Mouse (Mus musculus) megakaryocyte-erythroid progenitor cell, adult 5-6 weeks (primary cell): ENCODE results near the gene Tmod2. TPM values are rescaled to one million over a fixed set of nuclear protein-coding genes. Genes with fewer than 3 reads are reported as not detected.
"Not testable (repeated sequence)": the region's sequence is repeated elsewhere in the genome, so short reads cannot be mapped to it uniquely, and the experiment has no call there.

Source experiments
- ATAC-seq: replicated peaks from 2 replicates; pipeline ENCODE4 v1.8.0; 2016; ENCODE audit warnings: mild to moderate bottlenecking, inconsistent platforms; ENCODE audit not compliant: severe bottlenecking, poor library complexity, low FRiP score, low TSS enrichment
- total RNA-seq, 2 experiments: library from RNA; stranded (forward) in 1 of 2; stranded (reverse) in 1 of 2; fragments of 200-1000, 215-1000 nt in 1 of 2; fragments of >200 nt in 1 of 2; fragmentation: Nextera tagmentation in 1 of 2; gene quantifications; 2 replicates each; pipeline ENCODE4 v1.2.3; 2014 to 2017

The Tmod2 gene
- total RNA-seq, 2 experiments from 2014 or later, result not detected

DNA sequence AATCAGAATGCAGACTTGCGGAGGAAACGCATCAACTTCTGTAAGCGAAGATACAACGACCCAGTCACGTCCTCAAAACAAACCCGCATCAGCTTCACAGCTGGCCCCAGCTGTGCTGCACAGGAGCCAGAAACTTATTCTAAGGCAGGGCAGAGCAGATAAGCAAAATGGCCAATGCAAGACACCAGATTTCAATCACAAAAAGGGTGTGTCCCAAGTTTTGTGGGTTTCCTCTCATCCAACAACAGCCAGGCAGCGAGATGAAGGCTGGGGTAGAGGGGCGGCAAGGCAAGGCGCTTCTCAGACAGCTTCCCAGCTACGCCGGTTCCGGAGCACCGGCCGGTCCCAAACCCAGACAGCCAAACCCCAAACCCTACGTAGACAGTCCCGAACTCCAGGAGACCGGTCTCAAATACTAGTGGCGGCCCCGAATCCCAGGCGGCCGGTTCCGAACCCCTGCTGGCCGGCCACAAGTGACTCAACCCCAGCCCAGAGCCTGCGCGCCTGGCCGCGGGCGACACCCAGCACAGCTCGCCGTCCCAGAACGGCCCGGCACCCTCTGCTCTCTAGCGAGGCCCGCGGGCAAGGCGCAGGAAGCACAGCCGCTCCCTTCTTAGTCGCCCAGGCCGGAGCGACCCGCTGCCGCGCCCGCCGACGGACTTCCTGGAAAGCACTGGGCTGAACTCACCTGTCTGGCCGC, 52.2 kb downstream of the Tmod2 start:
- peak; percentile 81 for ATAC-seq

- no peak for ATAC-seq
Observed at GRCm38 (mm10) chr9:75558360-75558759, 52.8 kb downstream of the Tmod2 start.

- ATAC-seq, result no peak
Observed at GRCm38 (mm10) chr9:75553719-75554118, 57.4 kb downstream of the Tmod2 start.

GRCm38 (mm10) chr9:75551342-75551741, 59.8 kb downstream of the Tmod2 start:
- ATAC-seq, result no peak

- no peak for ATAC-seq
Observed at GRCm38 (mm10) chr9:75549010-75549409, 62.1 kb downstream of the Tmod2 start.

GRCm38 (mm10) chr9:75546885-75547553, 64.1 kb downstream of the Tmod2 start:
- peak; percentile 89 for ATAC-seq

GRCm38 (mm10) chr9:75545514-75545913, 65.6 kb downstream of the Tmod2 start:
- peak; percentile 70 for ATAC-seq

DNA sequence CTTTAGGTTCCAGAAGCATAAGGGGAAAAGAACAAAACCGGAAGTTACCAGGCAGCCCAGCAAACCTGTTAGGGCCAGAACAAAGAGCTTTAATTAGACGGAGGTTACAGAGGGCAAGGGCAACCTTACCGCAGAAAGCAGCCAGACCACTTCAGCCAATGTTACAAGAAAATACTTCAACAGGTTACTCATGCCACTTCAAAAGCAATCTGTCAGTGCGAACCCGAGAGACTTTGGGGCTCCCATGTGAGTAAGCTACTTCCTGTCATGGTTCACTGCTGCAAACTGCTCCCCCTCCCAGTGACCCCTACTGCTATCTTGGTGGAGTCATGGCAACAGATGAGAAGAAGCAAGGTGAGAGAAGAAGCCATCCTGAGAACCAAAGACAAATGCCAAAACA, 69.6 kb downstream of the Tmod2 start:
- 0 out of 2 replicates have a peak, but pooled peaks have one; percentile 37 for ATAC-seq

DNA sequence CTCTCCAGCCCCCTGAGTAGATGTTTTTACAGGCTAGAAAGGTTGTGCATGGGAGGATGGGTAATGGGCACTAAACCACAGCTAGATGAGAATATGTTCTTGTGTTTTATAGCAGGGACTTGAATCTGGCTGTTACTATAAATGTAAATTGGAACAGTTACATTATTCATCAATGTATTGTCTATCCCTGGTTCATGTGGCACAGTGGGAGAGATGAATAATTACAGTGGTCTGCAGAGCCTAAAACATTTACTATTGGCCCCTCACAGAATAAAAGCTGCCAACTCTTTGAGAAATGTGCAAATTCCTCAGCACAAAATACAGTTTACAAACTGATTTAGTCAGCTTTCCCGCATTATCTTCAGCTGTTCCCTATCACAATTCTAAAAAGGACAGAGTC, 74.7 kb downstream of the Tmod2 start:
- no peak for ATAC-seq

GRCm38 (mm10) chr9:75534431-75534962, 76.6 kb downstream of the Tmod2 start:
- no peak for ATAC-seq

DNA sequence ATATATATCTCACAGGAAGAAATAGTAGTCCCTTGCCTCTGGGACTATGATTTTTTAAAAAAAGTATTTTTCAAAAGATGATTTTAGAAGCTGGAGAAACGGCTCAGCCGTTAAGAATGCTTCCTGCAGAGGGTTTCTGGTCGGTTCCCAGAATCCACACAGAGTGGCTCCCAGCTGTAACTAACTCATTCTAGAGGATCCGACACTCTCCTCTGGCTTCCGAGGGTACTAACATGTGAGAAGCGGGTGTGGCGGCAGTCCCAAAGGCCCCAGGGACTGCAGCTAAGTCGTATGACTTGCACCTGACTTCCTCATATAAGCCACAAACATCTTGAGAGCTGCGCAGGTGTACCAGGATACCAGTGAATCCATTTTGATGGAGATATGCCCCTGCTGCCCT, 78.1 kb downstream of the Tmod2 start:
- ATAC-seq, result not testable (repeated sequence)

- no peak for ATAC-seq
Observed at GRCm38 (mm10) chr9:75532461-75532860, 78.7 kb downstream of the Tmod2 start.

GRCm38 (mm10) chr9:75529358-75529757, 81.8 kb downstream of the Tmod2 start:
- peak; percentile 56 for ATAC-seq

- ATAC-seq, result no peak
Observed at GRCm38 (mm10) chr9:75528096-75528495, 83.0 kb downstream of the Tmod2 start.

GRCm38 (mm10) chr9:75527368-75528059, 83.6 kb downstream of the Tmod2 start:
- peak; percentile 92 for ATAC-seq

GRCm38 (mm10) chr9:75523646-75524045, 87.5 kb downstream of the Tmod2 start:
- no peak for ATAC-seq

- ATAC-seq, result no peak
Observed at GRCm38 (mm10) chr9:75522217-75522616, 88.9 kb downstream of the Tmod2 start.

DNA sequence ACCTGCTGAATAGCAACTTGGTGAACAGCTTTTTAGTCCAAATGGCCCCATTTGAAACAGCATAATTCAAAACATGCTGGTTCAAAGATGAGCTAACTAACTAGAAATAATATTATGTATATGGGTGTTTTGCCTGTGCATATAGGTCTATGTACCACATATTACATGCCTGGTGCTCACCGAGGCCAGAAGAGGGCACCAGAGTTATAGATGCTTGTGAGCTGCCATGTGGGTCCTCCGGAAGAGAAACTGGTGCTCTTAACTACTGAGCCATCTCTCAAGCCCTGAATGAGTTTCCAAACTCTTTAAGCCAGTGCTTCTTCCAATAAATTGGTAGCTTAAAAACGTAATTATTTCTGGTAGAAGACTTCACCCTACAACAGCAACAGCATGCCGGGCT, 89.3 kb downstream of the Tmod2 start:
- peak; percentile 97 for ATAC-seq

- no peak for ATAC-seq
Observed at GRCm38 (mm10) chr9:75520940-75521339, 90.2 kb downstream of the Tmod2 start.

DNA sequence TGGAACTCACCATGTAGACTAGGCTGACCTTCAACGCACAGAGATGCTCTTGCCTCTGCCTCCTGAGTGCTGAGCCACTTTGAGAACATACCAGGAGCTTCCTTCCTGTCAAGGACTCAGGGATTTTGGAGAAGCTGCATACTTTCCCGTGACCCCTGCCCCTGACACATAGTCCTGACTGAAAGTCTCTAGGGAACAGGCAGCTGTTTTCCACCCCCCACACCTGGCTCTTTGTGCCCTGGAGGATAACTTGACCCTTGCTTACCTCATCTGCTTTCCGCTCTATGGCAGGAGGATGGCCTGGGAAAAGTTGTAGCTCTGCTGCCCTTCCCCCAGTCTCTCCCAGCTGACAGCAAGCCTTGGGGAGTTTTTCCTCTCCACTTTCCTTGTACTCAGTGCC, 93.4 kb downstream of the Tmod2 start:
- no peak for ATAC-seq
